20 mouse cellular contexts compared by ENCODE assay signal in genomic region chr6:83357436-83357835, GRCm38 (mm10). TPM values are rescaled to one million over a fixed set of nuclear protein-coding genes. Genes with fewer than 3 reads are reported as not detected.
A peak's percentile ranks its signal among the peaks of the same experiment; 100 is the strongest.
DNase-seq lines count a peak whose midpoint lies in the region; ATAC-seq and TF ChIP-seq lines count a peak whose summit lies in the region.
"Had no signal": no experiment of that assay in that cellular context is flagged by ENCODE, and none has a peak within 500 bp of the region (broad histone marks: within the 10 kb centered on the region; RNA-seq: fewer than 3 reads in every experiment).

No protein-coding gene starts in this region.

- 0 out of 2 replicates have a peak overlapping the region, but pooled peaks have one; percentile 12 for H3K27ac ChIP-seq in limb, embryonic 12.5 days
- H3K27ac ChIP-seq in limb, embryonic 10.5 days: no peak overlapping the region
- peak overlapping the region; percentile 21; the same call in 1 of the 2 replicates for H3K27ac ChIP-seq in liver, embryonic 13.5 days
- H3K27ac ChIP-seq in liver, postnatal 0 days (ENCODE audit: low read depth): no peak overlapping the region
- H3K27ac ChIP-seq in limb, embryonic 15.5 days: 0 out of 2 replicates have a peak overlapping the region, but pooled peaks have one; percentile 4
- H3K27ac ChIP-seq: embryonic facial prominence, embryonic 10.5 days; embryonic facial prominence, embryonic 12.5 days; forebrain, embryonic 13.5 days; forebrain, embryonic 15.5 days had no signal

- H3K36me3 ChIP-seq in limb, embryonic 12.5 days: peaks cover 83% of the 10 kb centered on the region
- peaks cover 93% of the 10 kb centered on the region for H3K36me3 ChIP-seq in limb, embryonic 10.5 days
- H3K36me3 ChIP-seq in liver, embryonic 13.5 days: peaks cover 91% of the 10 kb centered on the region
- peaks cover 57% of the 10 kb centered on the region for H3K36me3 ChIP-seq in liver, postnatal 0 days (replicated peaks; ENCODE audit: insufficient read depth, low read length)
- H3K36me3 ChIP-seq in limb, embryonic 15.5 days: peaks cover 76% of the 10 kb centered on the region

- H3K27me3 ChIP-seq in limb, embryonic 12.5 days: no peaks in the 10 kb centered on the region
- H3K27me3 ChIP-seq in limb, embryonic 10.5 days (ENCODE audit: low read depth, poor library complexity, severe bottlenecking): no peaks in the 10 kb centered on the region
- no peaks in the 10 kb centered on the region for H3K27me3 ChIP-seq in liver, embryonic 13.5 days
- no peaks in the 10 kb centered on the region for H3K27me3 ChIP-seq in liver, postnatal 0 days (ENCODE audit: insufficient read depth, low read length)
- H3K27me3 ChIP-seq in limb, embryonic 15.5 days: no peaks in the 10 kb centered on the region
- H3K27me3 ChIP-seq: CH12.LX; embryonic facial prominence, embryonic 12.5 days; forebrain, embryonic 13.5 days; forebrain, embryonic 15.5 days; Patski had no signal

- H3K9ac ChIP-seq in limb, embryonic 12.5 days (replicated peaks): no peak overlapping the region
- H3K9ac ChIP-seq in liver, embryonic 13.5 days: no peak overlapping the region
- no peak overlapping the region for H3K9ac ChIP-seq in liver, postnatal 0 days (replicated peaks)
- no peak overlapping the region for H3K9ac ChIP-seq in limb, embryonic 15.5 days
- H3K9ac ChIP-seq: embryonic facial prominence, embryonic 12.5 days; forebrain, embryonic 13.5 days; forebrain, embryonic 15.5 days had no signal

- no peak for ATAC-seq in cerebellum, adult (ENCODE audit: insufficient number of reproducible peaks, low FRiP score, low TSS enrichment)
- ATAC-seq in limb, embryonic 12.5 days (ENCODE audit: insufficient number of reproducible peaks, insufficient read depth, low FRiP score, low TSS enrichment, low read depth): no peak
- no peak for ATAC-seq in liver, embryonic 13.5 days (ENCODE audit: low read depth)
- ATAC-seq in liver, postnatal 0 days: no peak
- no peak for ATAC-seq in limb, embryonic 15.5 days (ENCODE audit: insufficient number of reproducible peaks, low FRiP score, low TSS enrichment, low read depth)

- H3K4me1 ChIP-seq in limb, embryonic 12.5 days (replicated peaks): no peaks in the 10 kb centered on the region
- H3K4me1 ChIP-seq in limb, embryonic 10.5 days: no peaks in the 10 kb centered on the region
- H3K4me1 ChIP-seq in liver, embryonic 13.5 days (replicated peaks): peaks cover 61% of the 10 kb centered on the region
- H3K4me1 ChIP-seq in liver, postnatal 0 days (ENCODE audit: insufficient read depth): peaks cover 3% of the 10 kb centered on the region
- H3K4me1 ChIP-seq in limb, embryonic 15.5 days: no peaks in the 10 kb centered on the region
- H3K4me1 ChIP-seq: embryonic facial prominence, embryonic 12.5 days; forebrain, embryonic 13.5 days; forebrain, embryonic 15.5 days had no signal

- WGBS in limb, embryonic 12.5 days: 93% methylated on average over 10 of the region's 10 CpGs
- 95% methylated on average over 10 of the region's 10 CpGs for WGBS in limb, embryonic 10.5 days
- 85% methylated on average over 10 of the region's 10 CpGs for WGBS in liver, embryonic 13.5 days (ENCODE audit: insufficient replicate concordance)
- WGBS in liver, postnatal 0 days (ENCODE audit: insufficient replicate concordance): 87% methylated on average over 10 of the region's 10 CpGs
- WGBS in limb, embryonic 15.5 days: 93% methylated on average over 10 of the region's 10 CpGs

- peak; percentile 30 for DNase-seq in cerebellum, adult 9-11 months
- no peak for DNase-seq in limb, embryonic 10.5 days (ENCODE audit: low spot score)
- DNase-seq in liver, embryonic 13.5 days: no peak
- DNase-seq in liver, postnatal 0 days: no peak
- DNase-seq: adrenal gland, adult 8-10 months; adrenal gland, postnatal 14 days; adrenal gland, postnatal 36 days; B cell, adult 2 months; cerebellum, adult 11 months; cerebellum, postnatal 10 days had no signal

- no peaks in the 10 kb centered on the region for H3K9me3 ChIP-seq in limb, embryonic 12.5 days
- H3K9me3 ChIP-seq in limb, embryonic 10.5 days (replicated peaks): no peaks in the 10 kb centered on the region
- H3K9me3 ChIP-seq in liver, embryonic 13.5 days (replicated peaks): no peaks in the 10 kb centered on the region
- no peaks in the 10 kb centered on the region for H3K9me3 ChIP-seq in liver, postnatal 0 days (ENCODE audit: low read length)
- H3K9me3 ChIP-seq in limb, embryonic 15.5 days: no peaks in the 10 kb centered on the region
- H3K9me3 ChIP-seq: embryonic facial prominence, embryonic 10.5 days; embryonic facial prominence, embryonic 12.5 days; forebrain, embryonic 13.5 days; forebrain, embryonic 15.5 days; G1E had no signal

- H3K4me2 ChIP-seq in limb, embryonic 12.5 days: no peak overlapping the region
- no peak overlapping the region for H3K4me2 ChIP-seq in liver, embryonic 13.5 days
- no peak overlapping the region for H3K4me2 ChIP-seq in liver, postnatal 0 days (ENCODE audit: low read depth, low read length)
- H3K4me2 ChIP-seq in limb, embryonic 15.5 days: no peak overlapping the region
- H3K4me2 ChIP-seq: embryonic facial prominence, embryonic 12.5 days; forebrain, embryonic 13.5 days; forebrain, embryonic 15.5 days had no signal

- H3K4me3 ChIP-seq in limb, embryonic 12.5 days (replicated peaks): no peak overlapping the region
- H3K4me3 ChIP-seq in limb, embryonic 10.5 days: no peak overlapping the region
- no peak overlapping the region for H3K4me3 ChIP-seq in liver, embryonic 13.5 days (replicated peaks)
- no peak overlapping the region for H3K4me3 ChIP-seq in liver, postnatal 0 days (ENCODE audit: low read depth, low read length)
- H3K4me3 ChIP-seq in limb, embryonic 15.5 days: no peak overlapping the region
- H3K4me3 ChIP-seq: embryonic facial prominence, embryonic 10.5 days; embryonic facial prominence, embryonic 12.5 days; forebrain, embryonic 13.5 days; forebrain, embryonic 15.5 days had no signal

- TF ChIP-seq CTCF in liver, postnatal 0 days (IDR thresholded peaks at IDR 0.05; ENCODE audit: low read depth): no peak

- no peak for TF ChIP-seq EP300 in liver, postnatal 0 days (IDR thresholded peaks at IDR 0.05; ENCODE audit: low read depth)

RNA-seq across cellular contexts. Expression of gene Bola3, which starts 8.5 kb away (rescaled TPM):
- 140 TPM in 2 replicates for polyA plus RNA-seq in limb, embryonic 12.5 days (2016; fragmentation: Nextera tagmentation; extraction: Ambion mirVana)
- polyA plus RNA-seq in limb, embryonic 10.5 days (2016; fragmentation: Nextera tagmentation; extraction: Ambion mirVana): 162 and 171 TPM in 2 replicates
- 329 and 343 TPM in 2 replicates for polyA plus RNA-seq in liver, embryonic 13.5 days (2015; fragmentation: Nextera tagmentation; extraction: Ambion mirVana)
- 277 and 286 TPM in 2 replicates for polyA plus RNA-seq in liver, postnatal 0 days (2015; fragmentation: Nextera tagmentation; extraction: Ambion mirVana)
- 102 and 104 TPM in 2 replicates for polyA plus RNA-seq in limb, embryonic 15.5 days (2015; fragmentation: Nextera tagmentation; extraction: Ambion mirVana)

RNA-seq across cellular contexts. Expression of gene Mob1a, which starts 31.6 kb away (rescaled TPM):
- 65.4 and 68.7 TPM in 2 replicates for polyA plus RNA-seq in limb, embryonic 12.5 days (2016; fragmentation: Nextera tagmentation; extraction: Ambion mirVana)
- polyA plus RNA-seq in limb, embryonic 10.5 days (2016; fragmentation: Nextera tagmentation; extraction: Ambion mirVana): 54.1 and 63.3 TPM in 2 replicates
- 36.9 and 46.5 TPM in 2 replicates for polyA plus RNA-seq in liver, embryonic 13.5 days (2015; fragmentation: Nextera tagmentation; extraction: Ambion mirVana)
- 17.2 and 20.9 TPM in 2 replicates for polyA plus RNA-seq in liver, postnatal 0 days (2015; fragmentation: Nextera tagmentation; extraction: Ambion mirVana)
- 67.8 and 68.7 TPM in 2 replicates for polyA plus RNA-seq in limb, embryonic 15.5 days (2015; fragmentation: Nextera tagmentation; extraction: Ambion mirVana)

RNA-seq across cellular contexts. Expression of gene Mthfd2, which starts 31.7 kb away (rescaled TPM):
- polyA plus RNA-seq in limb, embryonic 12.5 days (2016; fragmentation: Nextera tagmentation; extraction: Ambion mirVana): 43.2 and 47.1 TPM in 2 replicates
- 64.9 and 94.0 TPM in 2 replicates for polyA plus RNA-seq in limb, embryonic 10.5 days (2016; fragmentation: Nextera tagmentation; extraction: Ambion mirVana)
- polyA plus RNA-seq in liver, embryonic 13.5 days (2015; fragmentation: Nextera tagmentation; extraction: Ambion mirVana): 90.3 and 106 TPM in 2 replicates
- 16.6 and 20.9 TPM in 2 replicates for polyA plus RNA-seq in liver, postnatal 0 days (2015; fragmentation: Nextera tagmentation; extraction: Ambion mirVana)
- polyA plus RNA-seq in limb, embryonic 15.5 days (2015; fragmentation: Nextera tagmentation; extraction: Ambion mirVana): 31.1 and 34.0 TPM in 2 replicates

Comparison
In these comparisons a context has a peak if more than half of its experiments do, and no peak if none do; other contexts are left out.
1. H3K27ac ChIP-seq: peak in limb, embryonic 12.5 days (single experiment), liver, embryonic 13.5 days (single experiment) and limb, embryonic 15.5 days (single experiment); none in limb, embryonic 10.5 days (single experiment) and liver, postnatal 0 days (single experiment).